Mouse (Mus musculus) limb, embryonic 10.5 days (tissue): ENCODE measurements around the gene Morc3. TPM values are rescaled to one million over a fixed set of nuclear protein-coding genes. Genes with fewer than 3 reads are reported as not detected.

Experiments
- DNase-seq: peaks from one replicate; pipeline ENCODE4 v3.0.0-alpha.2; 2017; ENCODE audit warnings: low spot score
- H3K27ac ChIP-seq: fragments of 300-500 bp; sonication (generic); 2 replicates; pipeline ENCODE4 v1.5.1; 2016; ENCODE audit warnings: mild to moderate bottlenecking
- H3K27me3 ChIP-seq: fragments of 300-500 bp; sonication (generic); 2 replicates; pipeline ENCODE4 v1.6.1; 2016; ENCODE audit warnings: low read depth, mild to moderate bottlenecking; ENCODE audit not compliant: poor library complexity, severe bottlenecking
- H3K36me3 ChIP-seq: fragments of 300-500 bp; sonication (generic); 2 replicates; pipeline ENCODE4 v1.6.1; 2016; ENCODE audit warnings: mild to moderate bottlenecking, moderate library complexity
- H3K4me1 ChIP-seq: fragments of 300-500 bp; sonication (generic); 2 replicates; pipeline ENCODE4 v1.6.1; 2016
- H3K4me3 ChIP-seq: fragments of 300-500 bp; sonication (generic); 2 replicates; pipeline ENCODE4 v1.5.1; 2016; ENCODE audit warnings: mild to moderate bottlenecking, moderate library complexity
- H3K9me3 ChIP-seq: fragments of 300-500 bp; sonication (generic); replicated peaks from 2 replicates; pipeline ENCODE4 v1.6.1; 2016; ENCODE audit warnings: mild to moderate bottlenecking
- WGBS: fragments of 180-500 bp; shearing (Covaris S2); methylation state at CpG from one replicate; pipeline ENCODE4 v1.1.7; 2016; 5-methylcytosine and 5-hydroxymethylcytosine counted together
- polyA plus RNA-seq: library from polyadenylated mRNA; unstranded; fragments of >200 nt; fragmentation: Nextera tagmentation; extraction: Ambion mirVana; gene quantifications from 2 replicates; pipeline ENCODE4 v1.2.1, GENCODE M21; 2016

Gene Morc3
- polyA plus RNA-seq, 1 experiment from 2014 or later = 31.0 TPM

DNA sequence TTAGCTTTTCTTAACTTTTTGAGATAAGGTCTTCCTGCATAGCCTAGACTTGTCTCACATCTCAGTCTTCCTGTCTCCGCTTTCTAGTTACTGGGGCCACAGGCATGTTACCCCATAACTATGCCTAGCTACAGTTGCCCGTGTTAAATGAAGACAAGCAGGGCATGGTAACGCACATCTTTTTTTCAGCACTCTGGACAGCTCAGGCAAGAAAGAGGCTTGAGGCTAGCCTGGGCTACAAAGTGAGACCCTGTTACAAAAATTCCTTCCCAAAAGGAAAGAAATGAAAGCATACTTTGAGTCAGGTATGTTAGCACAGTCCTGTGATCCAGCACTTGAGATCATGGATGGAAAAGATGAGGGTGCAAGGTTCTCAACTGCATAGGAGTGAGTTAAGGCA, 18.6 kb downstream of the Morc3 start:
- WGBS = 97% methylated on average over 3 of the region's 3 CpGs

GRCm38 (mm10) chr16:93859967-93860366, 28.0 kb downstream of the Morc3 start:
- no peaks in the 10 kb centered on the region for H3K4me1 ChIP-seq
- H3K27me3 ChIP-seq = no peaks in the 10 kb centered on the region
- 91% methylated on average over 4 of the region's 4 CpGs for WGBS
- no peak overlapping the region for H3K27ac ChIP-seq
- peaks cover 92% of the 10 kb centered on the region for H3K36me3 ChIP-seq
- no peaks in the 10 kb centered on the region for H3K9me3 ChIP-seq
- H3K4me3 ChIP-seq = no peak overlapping the region
- DNase-seq = no peak

More for the DNA sequence above, 18.6 kb downstream of the Morc3 start:
- no peak overlapping the region for H3K4me3 ChIP-seq
- H3K4me1 ChIP-seq = no peaks in the 10 kb centered on the region
- no peaks in the 10 kb centered on the region for H3K9me3 ChIP-seq
- DNase-seq = no peak
- H3K27me3 ChIP-seq = no peaks in the 10 kb centered on the region
- H3K27ac ChIP-seq = no peak overlapping the region
- peaks cover 100% of the 10 kb centered on the region for H3K36me3 ChIP-seq

GRCm38 (mm10) chr16:93860686-93861085, 28.8 kb downstream of the Morc3 start:
- Histone ChIP-seq H3K4me3 (no peak overlapping the region), H3K36me3 (peaks cover 92% of the 10 kb centered on the region), H3K9me3 (no peaks in the 10 kb centered on the region), H3K4me1 (no peaks in the 10 kb centered on the region), H3K27me3 (no peaks in the 10 kb centered on the region), H3K27ac (no peak overlapping the region)
- DNase-seq = no peak

DNA sequence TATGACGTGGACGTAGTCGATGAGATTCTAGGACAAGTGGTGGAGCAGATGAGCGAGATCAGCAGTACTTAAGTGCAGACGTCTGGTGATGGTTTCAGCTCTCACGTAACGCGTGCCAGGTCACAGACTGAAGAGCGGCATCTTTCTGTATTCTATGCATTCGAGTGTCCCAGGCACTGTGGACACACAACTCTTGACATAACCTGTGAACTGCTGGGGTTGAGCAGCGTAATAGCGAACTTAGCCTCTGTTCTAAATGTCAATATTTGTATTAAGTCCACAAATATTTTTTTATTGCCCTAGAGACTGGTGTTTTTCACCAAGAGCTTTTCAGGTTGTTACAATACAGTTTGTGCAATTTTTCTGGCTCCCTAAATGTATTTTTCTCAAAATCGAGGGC, 42.9 kb downstream of the Morc3 start:
- H3K4me3 ChIP-seq = no peak overlapping the region
- H3K27ac ChIP-seq = no peak overlapping the region
- peaks cover 78% of the 10 kb centered on the region for H3K36me3 ChIP-seq
- no peaks in the 10 kb centered on the region for H3K9me3 ChIP-seq
- no peaks in the 10 kb centered on the region for H3K4me1 ChIP-seq
- no peaks in the 10 kb centered on the region for H3K27me3 ChIP-seq
- 95% methylated on average over 13 of the region's 13 CpGs for WGBS
- no peak for DNase-seq

DNA sequence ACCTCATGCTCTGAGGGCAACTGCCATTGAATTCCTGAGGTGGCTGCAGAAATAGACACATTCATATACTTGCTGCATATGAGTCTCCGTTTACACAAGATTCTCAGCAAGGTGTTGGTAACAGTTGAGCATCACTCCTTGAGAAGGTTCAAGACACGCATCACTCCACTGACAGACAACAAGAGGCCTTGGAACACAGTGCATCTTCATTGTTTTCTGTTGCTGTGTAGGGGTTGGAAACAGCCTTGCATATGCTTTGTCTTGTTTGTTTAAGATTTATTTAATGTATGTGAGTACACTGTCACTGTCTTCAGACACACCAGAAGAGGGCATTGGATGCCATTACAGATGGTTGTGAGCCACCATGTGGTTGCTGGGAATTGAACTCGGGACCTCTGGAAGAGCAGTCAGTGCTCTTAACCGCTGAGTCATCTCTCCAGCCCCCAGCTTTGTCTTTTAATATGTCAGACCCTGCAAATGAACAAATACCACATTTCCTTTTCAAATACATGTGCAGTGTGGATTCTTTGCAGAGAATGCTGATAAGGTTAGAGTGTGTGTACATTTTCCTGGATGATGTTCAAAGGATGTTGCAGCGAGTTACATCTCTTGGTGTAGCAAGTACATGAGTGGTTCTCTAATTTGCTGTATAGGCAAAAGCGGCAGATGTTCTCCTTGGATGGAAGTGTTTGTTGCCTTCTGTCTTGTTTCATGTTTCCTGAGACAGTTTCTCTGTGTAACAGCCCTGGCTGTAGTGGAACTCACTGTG, 45.9 kb downstream of the Morc3 start:
- DNase-seq = no peak
- Histone ChIP-seq H3K27ac (no peak overlapping the region), H3K36me3 (peaks cover 49% of the 10 kb centered on the region), H3K4me3 (no peak overlapping the region), H3K27me3 (no peaks in the 10 kb centered on the region), H3K9me3 (no peaks in the 10 kb centered on the region), H3K4me1 (no peaks in the 10 kb centered on the region)
- WGBS = 93% methylated on average over 6 of the region's 6 CpGs

- Histone ChIP-seq H3K27ac (peak within 1 kb of the TSS; percentile 89), H3K27me3 (no peaks in the 10 kb centered on the region), H3K9me3 (no peaks in the 10 kb centered on the region), H3K4me3 (peak within 1 kb of the TSS; percentile 84), H3K36me3 (peaks cover 33% of the 10 kb centered on the region), H3K4me1 (peaks cover 31% of the 10 kb centered on the region)
- peak; percentile 100 for DNase-seq
- under 1% methylated on average over 54 of the region's 54 CpGs for WGBS
Measured at GRCm38 (mm10) chr16:93883423-93884085, 51.6 kb downstream of the Morc3 start, which contains the start of gene Chaf1b. Gene Chaf1b (plus strand): TSS chr16:93883901.

GRCm38 (mm10) chr16:93884086-93884721, 52.3 kb downstream of the Morc3 start:
- Histone ChIP-seq H3K4me3 (peak overlapping the region; percentile 84), H3K27ac (peak overlapping the region; percentile 89), H3K4me1 (peaks cover 31% of the 10 kb centered on the region), H3K9me3 (no peaks in the 10 kb centered on the region), H3K27me3 (no peaks in the 10 kb centered on the region), H3K36me3 (peaks cover 40% of the 10 kb centered on the region)
- under 1% methylated on average over 43 of the region's 43 CpGs for WGBS
- peak; percentile 67 for DNase-seq

DNA sequence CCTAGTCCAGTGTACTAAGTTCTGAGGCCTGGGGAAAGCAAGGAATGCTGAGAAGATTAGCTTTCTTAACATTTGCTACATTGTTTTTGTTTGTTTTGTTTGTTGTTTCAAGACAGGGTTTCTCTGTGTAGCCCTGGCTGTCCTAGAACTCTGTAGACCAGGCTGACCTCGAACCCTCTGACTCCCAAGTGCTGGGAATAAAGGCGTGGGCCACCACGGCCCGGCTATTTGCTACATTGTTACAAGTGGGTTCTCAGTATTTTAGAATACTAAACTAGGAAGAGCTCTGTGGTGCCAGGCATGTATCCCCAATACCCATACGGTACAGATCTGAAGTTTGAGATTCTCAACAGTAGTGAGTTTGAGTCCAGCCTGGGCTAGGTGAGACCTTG, 52.8 kb downstream of the Morc3 start:
- peak overlapping the region; percentile 84 for H3K4me3 ChIP-seq
- no peaks in the 10 kb centered on the region for H3K27me3 ChIP-seq
- peak overlapping the region; percentile 89 for H3K27ac ChIP-seq
- WGBS = 63% methylated on average over 5 of the region's 5 CpGs
- H3K4me1 ChIP-seq = peaks cover 31% of the 10 kb centered on the region
- DNase-seq = no peak
- peaks cover 45% of the 10 kb centered on the region for H3K36me3 ChIP-seq
- H3K9me3 ChIP-seq = no peaks in the 10 kb centered on the region

DNA sequence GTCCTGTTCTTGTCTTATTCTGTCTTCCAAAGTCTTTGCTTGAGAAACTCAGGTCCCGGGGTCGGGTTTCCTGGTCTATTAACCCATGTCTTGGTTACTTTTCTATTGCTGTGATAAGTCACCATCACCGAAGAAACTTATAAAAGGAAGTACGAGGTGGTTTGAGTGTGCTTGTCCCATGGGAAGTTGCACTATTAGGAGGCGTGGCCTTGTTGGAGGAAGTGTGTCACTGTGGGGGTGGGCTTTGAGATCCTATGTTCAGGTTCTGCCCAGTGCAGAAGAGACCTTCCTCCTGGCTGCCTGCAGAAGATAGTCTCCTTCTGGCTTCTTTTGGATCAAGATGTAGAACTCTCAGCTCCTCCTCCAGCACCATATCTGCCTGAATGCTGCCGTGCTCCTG, 56.6 kb downstream of the Morc3 start:
- H3K27me3 ChIP-seq = no peaks in the 10 kb centered on the region
- H3K36me3 ChIP-seq = peaks cover 83% of the 10 kb centered on the region
- no peak overlapping the region for H3K4me3 ChIP-seq
- DNase-seq = no peak
- H3K9me3 ChIP-seq = no peaks in the 10 kb centered on the region
- WGBS = 94% methylated on average over 6 of the region's 6 CpGs
- peaks cover 25% of the 10 kb centered on the region for H3K4me1 ChIP-seq
- no peak overlapping the region for H3K27ac ChIP-seq

- no peaks in the 10 kb centered on the region for H3K9me3 ChIP-seq
- H3K4me3 ChIP-seq = no peak overlapping the region
- H3K27me3 ChIP-seq = no peaks in the 10 kb centered on the region
- H3K4me1 ChIP-seq = peaks cover 9% of the 10 kb centered on the region
- DNase-seq = no peak
- 89% methylated on average over 12 of the region's 12 CpGs for WGBS
- H3K36me3 ChIP-seq = peaks cover 100% of the 10 kb centered on the region
- no peak overlapping the region for H3K27ac ChIP-seq
Measured at GRCm38 (mm10) chr16:93890948-93891604, 59.2 kb downstream of the Morc3 start.

- 93% methylated on average over 5 of the region's 5 CpGs for WGBS
- H3K36me3 ChIP-seq = peaks cover 89% of the 10 kb centered on the region
Measured at GRCm38 (mm10) chr16:93893285-93893684, 61.4 kb downstream of the Morc3 start.

DNA sequence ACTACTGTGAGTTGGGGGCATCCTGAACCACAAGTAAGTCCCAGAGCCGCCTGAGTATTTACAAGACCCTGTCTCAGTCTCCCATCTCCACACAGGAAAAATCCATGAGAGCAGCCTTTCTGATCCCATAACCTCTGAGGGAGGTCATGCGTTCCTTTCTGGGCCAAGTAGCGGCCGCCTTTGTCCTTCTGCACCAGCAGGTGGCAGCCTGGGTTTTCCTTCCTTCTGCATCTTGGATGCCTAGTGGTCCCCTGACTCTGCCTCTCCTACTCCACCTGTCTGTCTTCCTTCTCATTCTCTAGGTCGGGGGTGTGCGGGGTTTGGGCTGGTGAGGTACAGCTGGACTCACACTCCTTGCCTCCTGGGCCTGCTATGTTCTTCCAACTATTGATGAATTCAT, 71.1 kb downstream of the Morc3 start:
- peaks cover 91% of the 10 kb centered on the region for H3K36me3 ChIP-seq
- no peaks in the 10 kb centered on the region for H3K4me1 ChIP-seq
- no peak overlapping the region for H3K4me3 ChIP-seq
- H3K27me3 ChIP-seq = no peaks in the 10 kb centered on the region
- 82% methylated on average over 6 of the region's 6 CpGs for WGBS
- no peak overlapping the region for H3K27ac ChIP-seq
- H3K9me3 ChIP-seq = no peaks in the 10 kb centered on the region
- DNase-seq = no peak

More at GRCm38 (mm10) chr16:93893285-93893684, 61.4 kb downstream of the Morc3 start:
- Histone ChIP-seq H3K27me3 (no peaks in the 10 kb centered on the region), H3K4me3 (no peak overlapping the region), H3K27ac (no peak overlapping the region), H3K4me1 (no peaks in the 10 kb centered on the region), H3K9me3 (no peaks in the 10 kb centered on the region)
- no peak for DNase-seq
